Mouse (Mus musculus) 3134 (cell line): ENCODE results near the gene Zfp277.

ENCODE experiments used
- DNase-seq: peaks from one replicate; pipeline ENCODE4 v3.0.0-alpha.2; 2011; ENCODE audit warnings: low spot score; ENCODE audit not compliant: insufficient read length; ENCODE audit errors: extremely low read depth

The Zfp277 gene

GRCm38 (mm10) chr12:40446450-40447381, 1.0 kb upstream of the Zfp277 start:
- peak; percentile 71 for DNase-seq

- no peak for DNase-seq
Observed at GRCm38 (mm10) chr12:40445206-40445605, 496 bp downstream of the Zfp277 start.

GRCm38 (mm10) chr12:40438049-40438448, 7.7 kb downstream of the Zfp277 start:
- no peak for DNase-seq

GRCm38 (mm10) chr12:40434101-40434500, 11.6 kb downstream of the Zfp277 start:
- DNase-seq, result peak; percentile 29

- DNase-seq, result no peak
Observed at GRCm38 (mm10) chr12:40431075-40431474, 14.6 kb downstream of the Zfp277 start.

- no peak for DNase-seq
Observed at GRCm38 (mm10) chr12:40429976-40430375, 15.7 kb downstream of the Zfp277 start.

- DNase-seq, result no peak
Observed at GRCm38 (mm10) chr12:40427606-40428005, 18.1 kb downstream of the Zfp277 start.

GRCm38 (mm10) chr12:40424991-40425390, 20.7 kb downstream of the Zfp277 start:
- no peak for DNase-seq

GRCm38 (mm10) chr12:40417257-40417656, 28.4 kb downstream of the Zfp277 start:
- DNase-seq, result no peak

GRCm38 (mm10) chr12:40415312-40415925, 30.3 kb downstream of the Zfp277 start:
- DNase-seq, result no peak

- DNase-seq, result no peak
Observed at GRCm38 (mm10) chr12:40414682-40415311, 30.9 kb downstream of the Zfp277 start.

GRCm38 (mm10) chr12:40399812-40400211, 45.9 kb downstream of the Zfp277 start:
- no peak for DNase-seq

- DNase-seq, result no peak
Observed at GRCm38 (mm10) chr12:40399386-40399785, 46.3 kb downstream of the Zfp277 start.

GRCm38 (mm10) chr12:40398916-40399315, 46.8 kb downstream of the Zfp277 start:
- DNase-seq, result no peak

- no peak for DNase-seq
Observed at GRCm38 (mm10) chr12:40392869-40393268, 52.8 kb downstream of the Zfp277 start.

- no peak for DNase-seq
Observed at GRCm38 (mm10) chr12:40391262-40391661, 54.4 kb downstream of the Zfp277 start.

GRCm38 (mm10) chr12:40387786-40388185, 57.9 kb downstream of the Zfp277 start:
- no peak for DNase-seq

GRCm38 (mm10) chr12:40385301-40385700, 60.4 kb downstream of the Zfp277 start:
- DNase-seq, result no peak

- DNase-seq, result no peak
Observed at GRCm38 (mm10) chr12:40383718-40384117, 62.0 kb downstream of the Zfp277 start.

GRCm38 (mm10) chr12:40382539-40382938, 63.2 kb downstream of the Zfp277 start:
- no peak for DNase-seq

GRCm38 (mm10) chr12:40381824-40382223, 63.9 kb downstream of the Zfp277 start:
- no peak for DNase-seq
